16 mouse cellular contexts compared by ENCODE assay signal in the genomic region with DNA sequence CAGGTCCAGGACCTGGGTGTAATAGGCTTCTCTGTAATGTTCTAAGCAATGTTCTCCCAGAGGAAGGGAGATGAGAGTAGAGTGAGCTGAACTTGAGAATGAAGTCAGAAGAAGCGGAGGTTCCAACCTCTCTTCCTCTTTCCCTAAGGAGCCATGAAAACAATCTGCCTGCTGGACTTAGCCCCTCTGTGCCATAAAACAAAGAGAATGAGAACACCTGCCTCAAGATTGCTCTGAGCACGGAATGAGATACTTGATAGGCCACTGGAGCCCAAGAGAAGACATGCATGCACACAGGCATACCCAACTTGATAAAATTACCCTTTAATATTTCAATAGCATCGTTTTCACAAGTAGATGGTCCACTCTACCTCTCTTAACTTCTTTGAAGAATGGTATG.
"Had no signal": no experiment of that assay in that cellular context is flagged by ENCODE, and none has a peak within 500 bp of the region (broad histone marks: within the 10 kb centered on the region; RNA-seq: fewer than 3 reads in every experiment).

No protein-coding gene starts in this region.

- H3K27ac ChIP-seq: neural tube, embryonic 12.5 days; neural tube, embryonic 13.5 days; neural tube, embryonic 15.5 days; stomach, embryonic 15.5 days; stomach, postnatal 0 days had no signal

- H3K27me3 ChIP-seq: neural tube, embryonic 12.5 days; neural tube, embryonic 13.5 days; neural tube, embryonic 15.5 days; stomach, embryonic 15.5 days had no signal

- H3K36me3 ChIP-seq: neural tube, embryonic 12.5 days; neural tube, embryonic 13.5 days; neural tube, embryonic 15.5 days; stomach, embryonic 15.5 days had no signal

- H3K9me3 ChIP-seq: neural tube, embryonic 12.5 days; neural tube, embryonic 13.5 days; neural tube, embryonic 15.5 days; stomach, embryonic 15.5 days had no signal

- DNase-seq: retina, postnatal 1 day; right cerebral cortex, adult 18-20 months; right cerebral cortex, postnatal 14 days; right cerebral cortex, postnatal 25 days; spleen, adult 18-20 months; thymus, adult 18-20 months; thymus, adult 2 months; thymus, postnatal 14 days; thymus, postnatal 25 days; thymus, postnatal 36 days; thymus, postnatal 4 days had no signal

- H3K4me3 ChIP-seq: neural tube, embryonic 12.5 days; neural tube, embryonic 13.5 days; neural tube, embryonic 15.5 days; stomach, embryonic 15.5 days had no signal

- H3K4me2 ChIP-seq: neural tube, embryonic 12.5 days; neural tube, embryonic 13.5 days; neural tube, embryonic 15.5 days; stomach, embryonic 15.5 days had no signal

- H3K9ac ChIP-seq: neural tube, embryonic 12.5 days; neural tube, embryonic 13.5 days; neural tube, embryonic 15.5 days; stomach, embryonic 15.5 days had no signal
